Mouse (Mus musculus) adrenal gland, adult 18-20 months (tissue): ENCODE results near the gene Rapgef1. TPM values are rescaled to one million over a fixed set of nuclear protein-coding genes. Genes with fewer than 3 reads are reported as not detected.
A peak's percentile ranks its signal among the peaks of the same experiment; 100 is the strongest.

Experiments used
- DNase-seq, 2 experiments: peaks; one replicate each; pipeline ENCODE4 v3.0.0; 2021 to 2022; ENCODE audit warnings: low spot score in 2 of 2
- total RNA-seq, 2 experiments: library from RNA; stranded (reverse); gene quantifications; 1 replicate in 1 of 2; 2 replicates in 1 of 2; pipeline ENCODE4 v1.2.3; 2021

Gene Rapgef1
- total RNA-seq, 2 experiments from 2014 or later: 46.8 to 51.6 TPM

DNA sequence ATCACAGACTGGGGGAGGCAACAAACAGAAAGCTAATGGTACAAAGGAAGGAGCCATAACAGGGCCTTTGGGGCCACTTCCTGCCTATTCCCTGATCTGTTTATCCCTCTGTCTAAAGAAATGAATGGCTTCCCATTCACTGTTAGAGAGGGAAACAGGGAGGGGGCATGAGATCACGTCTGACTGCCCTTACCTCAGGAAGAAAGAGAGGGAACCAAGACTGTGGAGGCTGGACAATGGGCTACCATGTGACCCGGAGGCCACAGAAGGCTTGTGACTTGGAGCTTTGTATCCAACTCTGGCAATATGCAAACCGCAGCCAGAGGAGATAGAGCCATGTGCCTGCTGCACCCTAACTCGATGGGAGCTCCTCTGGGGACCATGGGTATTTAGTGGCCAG, 164.8 kb downstream of the Rapgef1 start:
- DNase-seq: no peak

DNA sequence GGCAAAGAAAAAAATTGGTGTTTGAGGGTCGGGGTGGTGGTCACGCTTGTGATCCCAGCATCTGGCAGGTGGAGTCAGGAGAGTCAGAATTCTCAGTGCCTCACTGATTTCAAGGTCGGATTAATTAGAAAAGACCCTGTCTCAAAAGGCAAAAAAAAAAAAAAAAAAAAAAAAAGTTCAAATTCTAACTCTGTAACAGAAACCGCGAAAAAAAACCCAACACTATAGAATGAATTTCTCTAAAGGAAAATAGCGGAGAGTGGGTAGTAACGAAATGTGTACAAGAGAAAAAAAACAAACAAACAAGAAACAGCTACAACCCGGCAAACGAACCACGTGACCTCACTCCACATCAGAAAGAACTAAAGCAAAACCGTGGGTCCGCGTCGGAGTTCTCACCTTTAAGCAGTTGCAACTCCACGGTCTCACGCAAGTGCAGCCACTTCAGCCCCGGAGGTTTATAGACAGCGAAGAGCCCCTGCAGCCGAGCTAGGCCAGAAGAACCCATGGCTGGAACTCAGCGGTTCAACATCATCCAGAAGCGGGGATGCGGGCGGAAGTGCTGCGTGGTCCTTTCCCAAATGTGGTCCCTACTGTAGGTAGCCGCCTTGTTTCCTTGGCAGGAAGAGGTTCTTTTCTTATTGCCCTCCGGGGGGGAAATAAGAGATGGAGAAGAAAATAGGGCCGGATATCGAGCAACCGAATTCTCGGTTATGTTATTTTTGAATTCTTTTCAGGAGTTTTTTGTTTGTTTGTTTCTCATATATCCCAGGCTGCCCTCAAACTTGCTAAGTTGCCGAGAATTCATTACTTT, 167.8 kb downstream of the Rapgef1 start, which contains the start of gene Coq4:
Gene Coq4 (plus strand): TSS at position 390 of the 814 bp plus-strand sequence.
- DNase-seq: peak; percentile 75 to 79

DNA sequence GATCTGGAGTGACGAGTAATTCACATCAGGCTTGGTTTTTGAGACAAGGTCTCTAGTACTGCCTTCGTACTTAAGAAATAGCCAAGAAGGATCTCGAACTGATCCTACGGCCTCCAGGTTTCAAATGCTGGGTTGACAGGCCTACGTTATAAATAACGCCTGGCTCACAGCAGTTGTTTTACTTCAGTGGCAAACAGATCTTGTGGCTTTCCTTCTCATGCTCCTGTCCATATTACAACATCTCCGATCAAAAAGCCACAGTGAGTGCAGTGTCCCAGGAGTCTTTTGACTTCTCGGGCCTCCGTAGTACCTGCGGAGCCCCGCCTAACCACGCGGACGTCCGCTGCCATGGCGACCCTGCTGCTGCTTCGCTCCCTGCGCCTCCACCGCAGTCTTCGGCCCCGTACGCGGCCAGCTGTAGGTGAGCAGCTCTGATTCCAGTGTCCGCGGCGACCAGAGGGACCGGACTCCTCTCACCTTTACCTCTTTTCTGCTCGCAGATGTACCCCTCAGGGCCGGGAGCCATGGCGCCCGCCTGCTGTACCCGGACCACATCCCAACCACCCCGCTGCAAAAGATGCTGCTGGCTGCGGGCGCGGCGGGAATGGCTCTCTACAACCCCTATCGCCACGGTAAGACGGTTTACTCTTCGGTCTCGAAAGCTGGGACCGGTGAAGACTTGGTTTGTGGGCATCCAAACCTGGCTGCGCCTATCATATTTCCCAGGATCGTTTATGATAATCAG, 168.6 kb downstream of the Rapgef1 start, which contains the start of gene Trub2:
Gene Trub2 (minus strand): TSS at position 566 of the 745 bp plus-strand sequence.
- peak; percentile 78 to 82 for DNase-seq

Other genes starting within 250 kb of the Rapgef1 start
- not detected for gene Gm13420, start 132.0 kb downstream of the Rapgef1 start, total RNA-seq
- not detected for gene Gm13547, start 139.6 kb downstream of the Rapgef1 start, total RNA-seq
- 10 to 100 TPM; 21.0 to 23.4 TPM for gene Coq4, start 167.8 kb downstream of the Rapgef1 start, total RNA-seq
- 10 to 100 TPM; 31.1 to 31.4 TPM for gene Trub2, start 168.8 kb downstream of the Rapgef1 start, total RNA-seq
- 10 to 100 TPM; 27.4 to 40.6 TPM for gene Slc27a4, start 182.9 kb downstream of the Rapgef1 start, total RNA-seq
- gene Urm1, start 200.4 kb downstream of the Rapgef1 start, total RNA-seq: 10 to 100 TPM; 36.2 to 43.9 TPM
- gene Cercam, start 249.4 kb downstream of the Rapgef1 start, total RNA-seq: 10 to 100 TPM in 1 of 2 experiments, 1 to 10 TPM in 1; 8.4 to 11.7 TPM